Mouse (Mus musculus) heart, postnatal 0 days (tissue): ENCODE results near the gene Gab2. TPM values are rescaled to one million over a fixed set of nuclear protein-coding genes. Genes with fewer than 3 reads are reported as not detected.

Source experiments
- ATAC-seq: fragments of 200-750 bp; cut with Nextera tagmentation; 2 replicates; pipeline ENCODE4 v1.8.0; 2017; ENCODE audit warnings: low read depth, moderate number of reproducible peaks, moderate library complexity; ENCODE audit not compliant: insufficient read depth
- DNase-seq: peaks from one replicate; pipeline ENCODE4 v3.0.0-alpha.2; 2016; ENCODE audit warnings: low spot score
- H3K27ac ChIP-seq: fragments of 300-500 bp; sonication (generic); 2 replicates; pipeline ENCODE4 v1.5.1; 2014; ENCODE audit warnings: low read depth, mild to moderate bottlenecking
- H3K27me3 ChIP-seq: fragments of 300-500 bp; sonication (generic); 2 replicates; pipeline ENCODE4 v1.6.1; 2014; ENCODE audit warnings: low read length, mixed read lengths; ENCODE audit not compliant: control insufficient read depth, insufficient read depth
- H3K36me3 ChIP-seq: fragments of 300-500 bp; sonication (generic); replicated peaks from 2 replicates; pipeline ENCODE4 v1.6.1; 2014; ENCODE audit warnings: low read length, mixed read lengths; ENCODE audit not compliant: control insufficient read depth, insufficient read depth
- H3K4me1 ChIP-seq: fragments of 300-500 bp; sonication (generic); 2 replicates; pipeline ENCODE4 v1.6.1; 2014; ENCODE audit warnings: antibody characterized with exemption; ENCODE audit not compliant: control insufficient read depth, insufficient read depth
- H3K4me2 ChIP-seq: fragments of 300-500 bp; sonication (generic); 2 replicates; pipeline ENCODE4 v1.6.1; 2014; ENCODE audit warnings: low read depth, mild to moderate bottlenecking, low read length, moderate library complexity
- H3K4me3 ChIP-seq: fragments of 300-500 bp; sonication (generic); 2 replicates; pipeline ENCODE4 v1.5.1; 2014; ENCODE audit warnings: low read depth, low read length
- H3K9ac ChIP-seq: fragments of 300-500 bp; sonication (generic); replicated peaks from 2 replicates; pipeline ENCODE4 v1.6.1; 2014; ENCODE audit warnings: low read depth, low read length, mixed read lengths
- H3K9me3 ChIP-seq: fragments of 300-500 bp; sonication (generic); replicated peaks from 2 replicates; pipeline ENCODE4 v1.6.1; 2016; ENCODE audit warnings: low read length; ENCODE audit not compliant: control insufficient read depth
- CTCF ChIP-seq: IDR thresholded peaks from 2 replicates; pipeline ENCODE4 v1.5.1; 2016; ENCODE audit warnings: antibody characterized with exemption, control low read depth, low read depth
- EP300 ChIP-seq: IDR thresholded peaks from 2 replicates; pipeline ENCODE4 v1.6.1; 2016; ENCODE audit warnings: antibody characterized with exemption, low read depth
- WGBS: fragments of 180-500 bp; shearing (Covaris S2); extraction: QIAGEN DNeasy Blood & Tissue Kit; methylation state at CpG from one replicate; pipeline ENCODE4 v1.1.7; 2014; 5-methylcytosine and 5-hydroxymethylcytosine counted together
- polyA plus RNA-seq: library from polyadenylated mRNA; unstranded; fragments of >200 nt; fragmentation: Nextera tagmentation; extraction: Ambion mirVana; gene quantifications from 2 replicates; pipeline ENCODE4 v1.2.1, GENCODE M21; 2015
- total RNA-seq: library from RNA; depleted of rRNA; stranded (reverse); fragments of >200 nt; gene quantifications from 2 replicates; pipeline ENCODE4 v1.2.3, GENCODE M21; 2014; ENCODE audit warnings: low replicate concordance

Gene Gab2
- total and polyA plus RNA-seq, 2 experiments from 2014 or later, result 4.9 to 13.4 TPM

DNA sequence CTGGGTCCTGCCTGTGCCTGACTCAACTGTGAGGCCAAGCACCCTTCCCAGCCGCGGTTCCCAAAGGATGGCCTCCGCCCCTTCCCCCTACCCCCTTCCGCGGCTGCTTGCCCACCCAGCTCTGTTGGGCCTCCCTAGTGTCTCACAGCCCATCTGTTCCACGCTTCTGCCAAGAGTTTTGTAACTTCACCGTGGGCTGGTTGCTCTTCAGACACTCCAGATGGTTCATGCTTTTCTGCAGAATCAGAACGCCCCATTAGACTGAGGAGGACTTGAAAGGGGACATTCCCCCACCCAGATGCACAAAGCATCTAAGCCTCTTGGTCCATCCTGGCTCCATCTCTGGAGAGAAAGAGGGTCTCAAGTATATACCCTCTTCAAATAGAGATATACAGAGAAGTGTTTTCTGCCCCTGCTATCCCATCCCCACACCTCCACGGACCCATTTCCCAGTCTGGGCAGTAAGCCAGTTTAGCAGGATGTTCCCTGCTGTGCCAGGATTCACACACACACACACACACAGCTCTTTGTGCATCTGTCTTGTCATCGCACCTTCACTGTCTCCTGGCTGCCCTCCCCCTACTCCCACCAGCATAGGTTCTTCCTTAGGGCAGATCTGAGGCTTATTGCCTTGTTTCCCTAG, 264.0 kb downstream of the Gab2 start:
- no peak overlapping the region for H3K27ac ChIP-seq
- TF ChIP-seq EP300, result no peak
- TF ChIP-seq CTCF, result no peak
- 57% methylated on average over 10 of the region's 10 CpGs for WGBS
- ATAC-seq (no peak), DNase-seq (no peak)
- no peak overlapping the region for H3K4me3 ChIP-seq
- peaks cover 8% of the 10 kb centered on the region; the same call in 1 of the 2 replicates for H3K36me3 ChIP-seq
- H3K27me3 ChIP-seq, result no peaks in the 10 kb centered on the region
- no peak overlapping the region for H3K4me2 ChIP-seq
- peaks cover 4% of the 10 kb centered on the region; the same call in 1 of the 2 replicates for H3K4me1 ChIP-seq
- no peaks in the 10 kb centered on the region for H3K9me3 ChIP-seq
- no peak overlapping the region for H3K9ac ChIP-seq

DNA sequence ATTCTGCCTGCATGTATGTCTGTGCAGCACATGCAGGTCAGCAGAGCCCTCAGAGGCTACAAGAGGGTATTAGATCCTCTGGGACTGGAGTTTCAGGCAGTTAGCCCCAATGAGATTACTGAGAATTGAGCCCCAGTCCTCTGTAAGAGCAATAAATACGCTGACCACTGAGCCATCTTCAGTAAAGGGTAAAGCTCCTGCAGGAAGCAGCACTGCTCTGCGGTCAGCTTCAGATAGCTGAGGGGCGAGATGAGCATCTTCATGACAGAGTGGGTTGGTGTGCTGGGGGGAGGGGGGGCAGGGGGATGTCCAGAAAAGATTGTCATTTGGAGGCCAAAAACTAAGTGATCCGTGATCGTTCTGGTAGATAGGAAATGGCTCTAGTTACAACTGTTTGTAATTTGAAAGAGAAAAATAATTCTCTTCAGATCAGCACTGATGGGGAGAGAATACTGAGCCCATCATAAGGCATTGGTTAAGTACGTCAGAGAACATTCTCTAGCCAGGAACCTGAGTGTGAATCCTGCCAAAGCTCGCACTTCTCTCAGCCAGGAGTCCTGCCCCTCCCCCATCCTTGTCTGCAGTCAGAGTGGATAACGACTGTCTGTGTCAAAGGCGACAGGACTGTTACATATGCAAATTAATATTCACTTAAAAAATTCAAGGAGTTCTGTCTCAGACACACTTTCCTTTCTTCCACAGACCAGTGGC, 264.9 kb downstream of the Gab2 start:
- no peak for DNase-seq
- WGBS, result 70% methylated on average over 9 of the region's 9 CpGs
- H3K27me3 ChIP-seq, result no peaks in the 10 kb centered on the region

DNA sequence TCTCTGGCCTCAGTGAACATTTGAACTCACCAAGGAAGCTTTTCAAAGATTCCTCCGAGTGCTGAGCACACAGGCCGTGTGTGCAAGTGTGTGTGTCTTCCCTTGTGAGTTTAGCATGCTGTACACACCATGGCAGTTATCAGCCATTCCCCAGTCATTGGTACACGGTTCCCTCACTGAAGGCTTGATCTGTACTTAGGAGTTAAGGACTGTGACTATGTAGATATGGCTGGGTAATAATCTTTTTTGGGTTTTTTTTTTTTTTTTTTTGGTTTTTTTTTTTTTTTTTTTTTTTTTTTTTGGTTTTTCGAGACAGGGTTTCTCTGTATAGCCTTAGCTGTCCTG, 265.4 kb downstream of the Gab2 start:
- no peak overlapping the region for H3K4me3 ChIP-seq
- H3K9me3 ChIP-seq, result no peaks in the 10 kb centered on the region
- no peaks in the 10 kb centered on the region for H3K4me1 ChIP-seq
- H3K27ac ChIP-seq, result no peak overlapping the region
- no peaks in the 10 kb centered on the region for H3K27me3 ChIP-seq
- DNase-seq (no peak), ATAC-seq (no peak)
- TF ChIP-seq EP300 (no peak), CTCF (no peak)
- no peak overlapping the region for H3K9ac ChIP-seq
- 72% methylated on average over 3 of the region's 4 CpGs for WGBS
- H3K36me3 ChIP-seq, result peaks cover 8% of the 10 kb centered on the region; the same call in 1 of the 2 replicates
- H3K4me2 ChIP-seq, result no peak overlapping the region

More for the DNA sequence above, 264.9 kb downstream of the Gab2 start:
- no peak for ATAC-seq
- Histone ChIP-seq H3K9me3 (no peaks in the 10 kb centered on the region), H3K27ac (no peak overlapping the region), H3K9ac (no peak overlapping the region), H3K4me3 (no peak overlapping the region), H3K4me1 (peaks cover 4% of the 10 kb centered on the region; the same call in 1 of the 2 replicates), H3K4me2 (no peak overlapping the region), H3K36me3 (peaks cover 8% of the 10 kb centered on the region; the same call in 1 of the 2 replicates)
- TF ChIP-seq CTCF (no peak), EP300 (no peak)

DNA sequence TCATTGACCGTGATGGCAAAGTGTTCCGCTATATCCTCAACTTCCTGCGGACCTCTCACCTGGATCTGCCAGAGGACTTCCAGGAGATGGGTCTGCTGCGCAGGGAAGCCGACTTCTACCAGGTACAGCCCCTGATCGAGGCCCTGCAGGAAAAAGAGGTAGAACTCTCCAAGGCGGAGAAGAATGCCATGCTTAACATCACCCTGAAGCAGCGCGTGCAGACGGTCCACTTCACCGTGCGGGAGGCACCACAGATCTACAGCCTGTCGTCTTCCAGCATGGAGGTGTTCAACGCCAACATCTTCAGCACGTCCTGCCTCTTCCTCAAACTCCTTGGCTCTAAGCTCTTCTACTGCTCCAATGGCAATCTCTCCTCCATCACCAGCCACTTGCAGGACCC, 266.1 kb downstream of the Gab2 start:
- Histone ChIP-seq H3K4me1 (no peaks in the 10 kb centered on the region), H3K36me3 (peaks cover 8% of the 10 kb centered on the region; the same call in 1 of the 2 replicates), H3K27ac (no peak overlapping the region), H3K9ac (no peak overlapping the region), H3K4me3 (no peak overlapping the region), H3K4me2 (no peak overlapping the region), H3K27me3 (no peaks in the 10 kb centered on the region), H3K9me3 (no peaks in the 10 kb centered on the region)
- no peak for TF ChIP-seq EP300
- TF ChIP-seq CTCF, result no peak
- ATAC-seq, result no peak
- 93% methylated on average over 15 of the region's 15 CpGs for WGBS
- no peak for DNase-seq

DNA sequence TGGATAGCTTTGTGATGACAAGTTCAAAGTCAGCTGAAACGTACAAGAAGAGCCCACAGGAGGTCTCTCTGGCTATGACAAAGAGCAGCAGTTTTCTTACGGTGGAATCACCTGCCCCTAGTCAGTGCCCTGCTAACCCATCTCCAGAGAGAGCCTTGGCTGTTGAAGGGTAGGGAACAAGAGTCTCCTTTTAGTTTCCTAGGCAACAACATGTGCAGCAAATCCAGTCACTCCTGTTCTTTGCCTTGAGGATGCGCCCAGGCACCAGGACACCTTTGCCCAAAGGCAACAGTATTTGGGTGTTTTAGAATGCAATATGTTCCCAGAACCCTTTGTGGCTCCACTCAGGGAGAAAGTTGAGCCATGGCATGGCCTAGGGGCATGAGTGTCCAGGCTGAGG, 266.9 kb downstream of the Gab2 start:
- no peaks in the 10 kb centered on the region for H3K9me3 ChIP-seq
- H3K27me3 ChIP-seq, result no peaks in the 10 kb centered on the region
- peaks cover 8% of the 10 kb centered on the region; the same call in 1 of the 2 replicates for H3K36me3 ChIP-seq
- 83% methylated on average over 3 of the region's 3 CpGs for WGBS
- H3K4me2 ChIP-seq, result no peak overlapping the region
- no peak overlapping the region for H3K4me3 ChIP-seq
- TF ChIP-seq EP300 (no peak), CTCF (no peak)
- DNase-seq (no peak), ATAC-seq (no peak)
- no peak overlapping the region for H3K27ac ChIP-seq
- no peak overlapping the region for H3K9ac ChIP-seq
- no peaks in the 10 kb centered on the region for H3K4me1 ChIP-seq
